Mouse (Mus musculus): ENCODE data around the gene Klhl32. TPM values are rescaled to one million over a fixed set of nuclear protein-coding genes. Genes with fewer than 3 reads are reported as not detected.
"Not testable (repeated sequence)": the region's sequence is repeated elsewhere in the genome, so short reads cannot be mapped to it uniquely, and the experiment has no call there.

Gene Klhl32
- polyA plus RNA-seq, 1 experiment = 0.13 TPM

DNA sequence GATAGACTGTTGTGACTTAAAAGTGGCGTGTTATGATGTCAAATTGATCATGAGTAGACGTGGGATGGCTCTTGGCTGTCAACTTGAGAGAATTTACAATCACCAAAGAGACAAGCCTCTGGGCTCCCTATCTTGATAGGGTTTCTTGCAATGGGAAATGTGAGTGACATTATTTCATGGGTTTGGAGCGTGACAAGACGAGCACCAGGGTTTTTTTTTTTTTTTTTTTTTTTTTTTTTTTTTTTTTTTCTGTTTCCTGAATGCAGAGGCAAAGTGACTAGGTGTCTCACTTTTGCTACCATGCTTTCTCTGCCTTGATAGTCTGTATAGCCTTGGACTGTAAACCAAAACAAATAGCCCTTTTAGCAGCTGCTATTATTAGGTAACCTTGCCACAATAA, 43.7 kb upstream of the Klhl32 start:
- Histone ChIP-seq H3K27me3 (ENCODE audit: control insufficient read depth, insufficient read depth, low read length) (no peaks in the 10 kb centered on the region), H3K36me3 (ENCODE audit: control insufficient read depth, insufficient read depth, low read length) (no peaks in the 10 kb centered on the region), H3K4me3 (ENCODE audit: extremely low read depth, insufficient read depth, insufficient read length) (no peak overlapping the region), H3K4me1 (ENCODE audit: control insufficient read depth, insufficient read depth, insufficient read length) (peaks cover 2% of the 10 kb centered on the region; the same call in 1 of the 2 replicates), H3K27ac (ENCODE audit: insufficient read depth, low read length) (no peak overlapping the region)
- TF ChIP-seq POLR2A (IDR thresholded peaks at IDR 0.05; ENCODE audit: low read depth, low read length) (no peak), CTCF (IDR thresholded peaks at IDR 0.05; ENCODE audit: extremely low read depth, insufficient read depth, insufficient read length, insufficient replicate concordance) (no peak)
- DNase-seq (ENCODE audit: low read depth in 1 of 2, low spot score in 2 of 2) = no peak
- WGBS = 60% methylated on average over 4 of the region's 4 CpGs

GRCm38 (mm10) chr4:24892293-24892692, 41.4 kb upstream of the Klhl32 start:
- H3K4me1 ChIP-seq (ENCODE audit: control insufficient read depth, insufficient read depth, insufficient read length); H3K27me3 ChIP-seq (ENCODE audit: control insufficient read depth, insufficient read depth, low read length); H3K36me3 ChIP-seq (ENCODE audit: control insufficient read depth, insufficient read depth, low read length); H3K27ac ChIP-seq (ENCODE audit: insufficient read depth, low read length); DNase-seq (ENCODE audit: low read depth in 1 of 2, low spot score in 2 of 2); H3K4me3 ChIP-seq (ENCODE audit: extremely low read depth, insufficient read depth, insufficient read length): not testable (repeated sequence)
- 82% methylated on average over 2 of the region's 2 CpGs for WGBS

- 64% methylated on average over 2 of the region's 2 CpGs for WGBS
- DNase-seq (ENCODE audit: low read depth in 1 of 2, low spot score in 2 of 2); H3K4me3 ChIP-seq (ENCODE audit: extremely low read depth, insufficient read depth, insufficient read length); H3K36me3 ChIP-seq (ENCODE audit: control insufficient read depth, insufficient read depth, low read length); H3K4me1 ChIP-seq (ENCODE audit: control insufficient read depth, insufficient read depth, insufficient read length); H3K27me3 ChIP-seq (ENCODE audit: control insufficient read depth, insufficient read depth, low read length); H3K27ac ChIP-seq (ENCODE audit: insufficient read depth, low read length): not testable (repeated sequence)
These were observed 38.5 kb upstream of the Klhl32 start for GRCm38 (mm10) chr4:24889386-24889785.

GRCm38 (mm10) chr4:24869230-24869629, 18.3 kb upstream of the Klhl32 start:
- WGBS = 74% methylated on average over 4 of the region's 4 CpGs
- no peaks in the 10 kb centered on the region for H3K36me3 ChIP-seq (ENCODE audit: control insufficient read depth, insufficient read depth, low read length)

DNA sequence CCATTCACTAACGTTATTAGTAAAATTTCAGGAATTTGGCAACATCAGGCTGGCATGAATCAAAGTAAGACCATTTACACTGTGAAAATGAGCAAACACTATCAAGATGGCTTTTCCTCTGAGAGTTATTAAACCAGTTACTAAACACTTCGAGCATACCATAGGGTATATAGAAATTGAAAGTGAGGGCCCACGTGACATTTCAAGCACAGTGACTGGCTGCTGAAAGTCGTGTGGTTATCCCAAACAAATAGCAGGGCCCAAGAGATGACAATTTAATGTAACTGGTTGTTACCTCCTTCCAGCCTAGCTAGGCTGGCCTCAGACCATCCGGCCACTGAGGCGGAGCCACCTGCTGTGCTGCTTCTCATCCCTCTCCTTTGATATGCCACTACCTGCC, 14.8 kb upstream of the Klhl32 start:
- TF ChIP-seq CTCF (IDR thresholded peaks at IDR 0.05; ENCODE audit: extremely low read depth, insufficient read depth, insufficient read length, insufficient replicate concordance) (no peak), POLR2A (IDR thresholded peaks at IDR 0.05; ENCODE audit: low read depth, low read length) (no peak)
- Histone ChIP-seq H3K27me3 (ENCODE audit: control insufficient read depth, insufficient read depth, low read length) (no peaks in the 10 kb centered on the region), H3K27ac (ENCODE audit: insufficient read depth, low read length) (no peak overlapping the region), H3K4me3 (ENCODE audit: extremely low read depth, insufficient read depth, insufficient read length) (no peak overlapping the region), H3K36me3 (ENCODE audit: control insufficient read depth, insufficient read depth, low read length) (no peaks in the 10 kb centered on the region), H3K4me1 (ENCODE audit: control insufficient read depth, insufficient read depth, insufficient read length) (no peaks in the 10 kb centered on the region)
- WGBS = 63% methylated on average over 6 of the region's 6 CpGs
- no peak for DNase-seq (ENCODE audit: low read depth in 1 of 2, low spot score in 2 of 2)

More at GRCm38 (mm10) chr4:24869230-24869629, 18.3 kb upstream of the Klhl32 start:
- Histone ChIP-seq H3K4me3 (ENCODE audit: extremely low read depth, insufficient read depth, insufficient read length) (no peak overlapping the region), H3K27ac (ENCODE audit: insufficient read depth, low read length) (no peak overlapping the region), H3K27me3 (ENCODE audit: control insufficient read depth, insufficient read depth, low read length) (no peaks in the 10 kb centered on the region), H3K4me1 (ENCODE audit: control insufficient read depth, insufficient read depth, insufficient read length) (no peaks in the 10 kb centered on the region)
- no peak for TF ChIP-seq POLR2A (IDR thresholded peaks at IDR 0.05; ENCODE audit: low read depth, low read length)
- no peak for TF ChIP-seq CTCF (IDR thresholded peaks at IDR 0.05; ENCODE audit: extremely low read depth, insufficient read depth, insufficient read length, insufficient replicate concordance)
- DNase-seq (ENCODE audit: low read depth in 1 of 2, low spot score in 2 of 2) = no peak

GRCm38 (mm10) chr4:24847406-24847805, 3.5 kb downstream of the Klhl32 start:
- no peaks in the 10 kb centered on the region for H3K36me3 ChIP-seq (ENCODE audit: control insufficient read depth, insufficient read depth, low read length)
- H3K4me1 ChIP-seq (ENCODE audit: control insufficient read depth, insufficient read depth, insufficient read length) = peaks cover 2% of the 10 kb centered on the region
- no peak overlapping the region for H3K4me3 ChIP-seq (ENCODE audit: extremely low read depth, insufficient read depth, insufficient read length)
- no peak for TF ChIP-seq CTCF (IDR thresholded peaks at IDR 0.05; ENCODE audit: extremely low read depth, insufficient read depth, insufficient read length, insufficient replicate concordance)
- TF ChIP-seq POLR2A (IDR thresholded peaks at IDR 0.05; ENCODE audit: low read depth, low read length) = no peak
- no peak overlapping the region for H3K27ac ChIP-seq (ENCODE audit: insufficient read depth, low read length)
- no peaks in the 10 kb centered on the region; the same call in 1 of the 2 replicates for H3K27me3 ChIP-seq (ENCODE audit: control insufficient read depth, insufficient read depth, low read length)
- 91% methylated on average over 2 of the region's 2 CpGs for WGBS
- no peak for DNase-seq (ENCODE audit: low read depth in 1 of 2, low spot score in 2 of 2)

DNA sequence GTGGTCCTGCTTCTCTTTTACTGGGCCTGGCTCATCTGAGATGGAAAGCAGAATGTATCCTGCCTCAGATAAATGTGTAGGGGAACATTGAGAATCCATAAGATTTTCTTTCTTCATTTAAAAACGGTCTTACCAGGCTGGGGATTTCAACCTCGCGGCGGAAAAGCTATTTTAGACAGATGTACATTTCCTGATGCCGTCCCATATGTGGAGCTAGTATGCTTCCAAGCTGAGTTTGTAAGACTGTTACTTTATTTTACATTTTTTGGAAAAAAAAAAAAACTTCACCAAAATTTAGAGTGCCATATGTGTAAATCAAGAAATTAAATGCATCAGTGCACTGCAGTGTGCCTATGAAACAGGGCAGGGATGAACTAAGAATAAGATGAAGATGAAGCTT, 5.4 kb downstream of the Klhl32 start:
- WGBS = 94% methylated on average over 5 of the region's 5 CpGs
- TF ChIP-seq CTCF (IDR thresholded peaks at IDR 0.05; ENCODE audit: extremely low read depth, insufficient read depth, insufficient read length, insufficient replicate concordance) (no peak), POLR2A (IDR thresholded peaks at IDR 0.05; ENCODE audit: low read depth, low read length) (no peak)
- H3K27ac ChIP-seq (ENCODE audit: insufficient read depth, low read length) = no peak overlapping the region
- H3K4me3 ChIP-seq (ENCODE audit: extremely low read depth, insufficient read depth, insufficient read length) = no peak overlapping the region
- no peaks in the 10 kb centered on the region for H3K36me3 ChIP-seq (ENCODE audit: control insufficient read depth, insufficient read depth, low read length)
- no peaks in the 10 kb centered on the region for H3K27me3 ChIP-seq (ENCODE audit: control insufficient read depth, insufficient read depth, low read length)
- H3K4me1 ChIP-seq (ENCODE audit: control insufficient read depth, insufficient read depth, insufficient read length) = no peaks in the 10 kb centered on the region
- DNase-seq (ENCODE audit: low read depth in 1 of 2, low spot score in 2 of 2) = no peak

Measured in spleen, adult 2 months (tissue).